Mouse (Mus musculus) ES-E14 (cell line): ENCODE results near the gene Tdrd9.

Experiments used
- CHD2 ChIP-seq: IDR thresholded peaks from 2 replicates; pipeline ENCODE4 v1.6.1; 2014; ENCODE audit warnings: mild to moderate bottlenecking, low read depth, low read length, inconsistent platforms
- HCFC1 ChIP-seq: IDR thresholded peaks from 2 replicates; pipeline ENCODE4 v1.6.1; 2012; ENCODE audit warnings: low read length, inconsistent platforms, borderline replicate concordance; ENCODE audit not compliant: insufficient read depth
- MAFK ChIP-seq: IDR thresholded peaks from 2 replicates; pipeline ENCODE4 v1.6.1; 2014; ENCODE audit warnings: mild to moderate bottlenecking, low read depth, low read length, inconsistent platforms; ENCODE audit not compliant: insufficient read depth

GRCm38 (mm10) chr12:111936706-111937550 is 34.4 kb upstream of the Tdrd9 start:
- TF ChIP-seq MAFK (no peak), HCFC1 (no peak), CHD2 (no peak)
